Mouse (Mus musculus): ENCODE results near the gene Guk1.

DNA sequence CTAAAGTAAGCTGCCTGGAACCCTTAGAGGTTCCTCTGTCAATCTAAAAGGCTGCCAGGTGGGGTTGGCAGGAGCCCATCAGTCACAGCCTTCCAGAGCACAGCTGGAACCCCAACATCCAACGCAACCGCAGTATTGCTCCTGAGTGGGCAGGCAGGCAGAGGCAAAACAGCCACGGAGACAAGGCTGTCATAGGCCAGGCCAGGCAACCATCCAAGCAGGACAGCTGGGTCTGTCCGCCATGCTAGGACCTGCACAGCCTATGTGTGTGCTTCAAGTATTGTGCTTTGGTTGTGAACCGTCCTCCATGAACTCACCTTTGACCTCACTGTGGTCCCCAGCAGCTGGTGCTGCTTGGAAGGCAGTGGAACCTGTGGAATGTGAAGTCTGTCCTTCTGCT lies 36.1 kb downstream of the Guk1 start:
- TF ChIP-seq CTCF (IDR thresholded peaks at IDR 0.05; ENCODE audit: low read depth, low read length): no peak
- no peak for TF ChIP-seq POLR2A (IDR thresholded peaks at IDR 0.05; ENCODE audit: insufficient read depth, low read length)

Data from ES-Bruce4 (cell line).